Mouse (Mus musculus): ENCODE results near the gene Mtmr10.

Gene Mtmr10

DNA sequence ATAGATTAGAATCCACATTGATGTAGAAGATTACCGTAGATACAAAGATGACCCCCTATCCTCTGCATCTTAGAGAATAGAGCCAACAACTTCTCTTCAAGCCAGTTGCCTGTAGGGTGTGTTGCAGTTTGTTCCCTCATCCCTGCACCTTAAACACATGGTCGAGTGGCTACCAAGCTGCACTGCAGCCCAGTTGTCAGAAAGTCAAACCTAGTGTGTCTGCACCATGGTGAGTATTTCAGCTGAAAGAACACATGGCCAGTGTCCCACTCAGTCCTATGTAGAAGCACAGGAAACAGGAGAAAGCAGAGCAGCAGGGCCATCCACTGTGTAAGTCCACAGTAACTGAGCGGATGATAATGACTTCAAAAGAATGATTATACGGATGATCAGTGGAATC lies 40.0 kb downstream of the Mtmr10 start:
- Histone ChIP-seq H3K36me3 (ENCODE audit: control insufficient read depth, insufficient read depth, low read length, poor library complexity, severe bottlenecking) (no peaks in the 10 kb centered on the region), H3K27me3 (ENCODE audit: control insufficient read depth, insufficient read depth, low read length, poor library complexity, severe bottlenecking) (no peaks in the 10 kb centered on the region)
- DNase-seq (ENCODE audit: low read depth, low spot score): no peak

DNA sequence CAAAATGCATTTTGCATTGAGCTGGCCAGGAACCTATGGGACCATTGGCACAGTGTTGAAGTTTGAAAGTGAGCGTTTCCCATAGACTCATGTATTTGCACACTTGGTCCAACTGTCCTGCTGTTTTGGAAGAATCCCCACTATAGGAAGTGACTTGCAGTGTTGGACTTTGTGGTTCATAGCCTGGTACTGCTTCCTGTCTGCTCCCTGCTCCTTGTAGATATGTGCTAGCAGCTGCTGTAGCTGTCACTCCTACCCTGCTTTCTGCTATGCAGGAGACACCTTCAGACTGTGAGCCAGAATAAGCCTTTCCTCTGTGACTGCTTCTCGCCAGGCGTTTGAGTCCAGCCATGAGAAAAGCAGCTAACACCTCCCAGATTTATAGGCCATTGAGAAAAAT lies 43.9 kb downstream of the Mtmr10 start:
- H3K27me3 ChIP-seq (ENCODE audit: control insufficient read depth, insufficient read depth, low read length, poor library complexity, severe bottlenecking): no peaks in the 10 kb centered on the region
- no peaks in the 10 kb centered on the region for H3K36me3 ChIP-seq (ENCODE audit: control insufficient read depth, insufficient read depth, low read length, poor library complexity, severe bottlenecking)

DNA sequence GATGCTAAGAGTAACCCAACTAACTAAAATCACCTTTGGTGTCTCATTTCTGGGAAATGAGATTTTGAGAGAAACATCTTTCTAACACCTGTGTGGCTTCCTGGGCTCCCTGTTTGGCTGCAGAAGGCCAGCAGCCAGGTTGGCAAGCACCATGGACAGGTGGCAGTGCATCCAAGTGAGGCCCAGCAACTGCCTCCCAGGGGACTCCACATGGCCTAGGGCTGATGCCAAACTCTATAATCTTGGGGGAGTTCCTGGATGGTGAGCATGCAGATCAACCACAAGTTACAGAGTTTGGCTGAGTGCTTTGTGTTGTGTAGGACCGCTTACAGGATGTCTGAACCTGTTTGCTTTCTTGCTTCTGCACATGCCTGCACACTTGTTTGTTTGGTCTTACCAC lies 45.2 kb downstream of the Mtmr10 start:
- no peak for DNase-seq (ENCODE audit: low read depth, low spot score)
- no peaks in the 10 kb centered on the region for H3K27me3 ChIP-seq (ENCODE audit: control insufficient read depth, insufficient read depth, low read length, poor library complexity, severe bottlenecking)
- no peaks in the 10 kb centered on the region for H3K36me3 ChIP-seq (ENCODE audit: control insufficient read depth, insufficient read depth, low read length, poor library complexity, severe bottlenecking)

More for the DNA sequence above, 43.9 kb downstream of the Mtmr10 start:
- no peak for DNase-seq (ENCODE audit: low read depth, low spot score)

DNA sequence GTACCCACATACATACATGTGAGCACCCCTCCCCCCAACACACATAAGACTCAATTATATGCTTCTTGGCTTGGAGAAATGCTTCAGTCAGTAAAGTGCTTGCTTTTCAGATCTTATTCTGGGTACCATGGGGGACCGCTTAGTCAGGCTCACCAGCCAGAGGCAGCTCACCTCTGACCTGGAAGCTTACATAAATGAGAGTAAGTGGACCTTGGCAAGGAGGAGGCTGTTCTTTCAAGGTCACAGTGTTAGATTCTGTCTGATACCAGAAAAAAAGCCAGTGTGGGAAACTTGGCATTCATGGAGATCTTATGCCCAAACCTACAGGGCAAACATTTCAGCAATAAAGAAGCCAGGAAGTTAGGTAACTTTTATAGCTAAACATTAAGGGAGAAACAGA lies 60.4 kb downstream of the Mtmr10 start:
- no peak for DNase-seq (ENCODE audit: low read depth, low spot score)
- no peaks in the 10 kb centered on the region for H3K36me3 ChIP-seq (ENCODE audit: control insufficient read depth, insufficient read depth, low read length, poor library complexity, severe bottlenecking)
- H3K27me3 ChIP-seq (ENCODE audit: control insufficient read depth, insufficient read depth, low read length, poor library complexity, severe bottlenecking): no peaks in the 10 kb centered on the region

DNA sequence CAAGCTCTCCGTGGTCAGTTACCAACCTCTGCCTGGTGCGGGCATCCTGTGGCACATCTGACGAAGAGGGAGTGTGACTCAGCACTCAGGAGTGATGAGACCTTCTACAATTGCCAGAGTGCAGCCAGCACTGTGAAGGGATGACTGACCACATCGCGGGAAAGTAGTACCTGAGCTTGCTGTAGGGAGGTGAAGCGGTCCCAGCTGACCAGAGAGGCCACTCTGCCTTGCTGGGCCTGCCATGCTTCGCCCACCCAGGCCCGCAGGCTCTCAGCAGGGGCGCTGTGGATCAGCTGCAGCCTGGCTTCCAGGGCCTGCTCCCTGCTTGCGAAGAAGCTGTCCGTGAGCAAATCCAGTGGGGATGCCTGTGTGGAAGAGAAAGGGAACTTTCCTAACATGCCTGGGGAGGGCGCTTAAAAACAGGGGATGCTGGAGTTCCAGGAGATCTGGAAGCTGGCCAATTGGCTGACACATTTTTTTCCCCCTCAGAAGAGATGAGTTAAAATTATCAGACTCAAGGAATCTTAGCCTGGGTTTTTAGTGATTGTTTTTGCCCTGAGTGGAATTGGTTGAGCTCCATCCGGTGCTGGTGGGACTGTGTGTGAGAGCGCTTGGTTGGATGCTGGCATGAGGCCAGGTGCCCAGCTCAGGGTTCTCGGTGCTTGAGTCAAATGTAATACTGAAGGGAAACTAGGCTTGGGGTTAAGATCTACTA lies 61.9 kb downstream of the Mtmr10 start:
- no peaks in the 10 kb centered on the region; the same call in 1 of the 2 replicates for H3K36me3 ChIP-seq (ENCODE audit: control insufficient read depth, insufficient read depth, low read length, poor library complexity, severe bottlenecking)
- H3K27me3 ChIP-seq (ENCODE audit: control insufficient read depth, insufficient read depth, low read length, poor library complexity, severe bottlenecking): no peaks in the 10 kb centered on the region
- no peak for DNase-seq (ENCODE audit: low read depth, low spot score)

DNA sequence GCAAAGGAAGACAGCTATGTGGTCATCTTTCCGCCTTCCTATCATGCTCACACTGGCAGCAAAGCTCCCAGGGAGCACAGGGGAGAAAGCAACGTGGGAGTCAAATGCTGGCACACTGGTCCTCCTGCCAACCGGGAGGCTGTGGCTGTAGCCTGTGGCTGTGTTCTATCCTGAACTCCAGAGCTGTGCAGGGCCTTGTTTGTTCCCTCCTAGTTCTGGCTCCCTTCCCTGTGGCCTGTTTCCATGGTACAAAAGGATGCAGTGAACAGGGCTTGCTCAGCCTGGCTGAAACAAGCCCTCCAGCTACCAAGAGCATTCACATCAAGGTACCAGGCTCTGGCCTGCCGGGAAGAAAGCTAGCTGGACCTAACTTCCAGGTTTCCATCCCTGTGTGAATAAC lies 63.6 kb downstream of the Mtmr10 start:
- DNase-seq (ENCODE audit: low read depth, low spot score): no peak
- no peaks in the 10 kb centered on the region; the same call in 1 of the 2 replicates for H3K36me3 ChIP-seq (ENCODE audit: control insufficient read depth, insufficient read depth, low read length, poor library complexity, severe bottlenecking)
- H3K27me3 ChIP-seq (ENCODE audit: control insufficient read depth, insufficient read depth, low read length, poor library complexity, severe bottlenecking): no peaks in the 10 kb centered on the region

DNA sequence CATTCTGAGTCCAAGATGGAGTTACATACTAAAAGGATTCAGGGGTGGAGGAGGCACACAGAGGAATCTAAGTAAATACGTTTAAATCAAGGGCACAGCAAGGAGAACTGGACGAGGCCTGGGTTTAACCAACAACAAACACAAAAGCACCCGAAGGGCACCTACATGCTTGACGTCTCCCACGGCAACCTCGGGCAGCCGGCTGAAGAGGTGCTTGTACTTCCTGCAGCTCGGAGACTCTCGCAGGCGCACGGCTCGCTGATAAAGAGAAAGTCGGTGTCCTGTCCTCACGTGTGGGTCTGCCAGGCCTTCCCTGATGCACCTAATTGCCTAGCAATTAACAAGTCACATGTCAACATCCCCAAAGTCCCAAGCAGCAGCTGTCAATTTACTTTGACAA lies 66.8 kb downstream of the Mtmr10 start:
- no peaks in the 10 kb centered on the region for H3K27me3 ChIP-seq (ENCODE audit: control insufficient read depth, insufficient read depth, low read length, poor library complexity, severe bottlenecking)
- H3K36me3 ChIP-seq (ENCODE audit: control insufficient read depth, insufficient read depth, low read length, poor library complexity, severe bottlenecking): peaks cover 6% of the 10 kb centered on the region
- DNase-seq (ENCODE audit: low read depth, low spot score): no peak

DNA sequence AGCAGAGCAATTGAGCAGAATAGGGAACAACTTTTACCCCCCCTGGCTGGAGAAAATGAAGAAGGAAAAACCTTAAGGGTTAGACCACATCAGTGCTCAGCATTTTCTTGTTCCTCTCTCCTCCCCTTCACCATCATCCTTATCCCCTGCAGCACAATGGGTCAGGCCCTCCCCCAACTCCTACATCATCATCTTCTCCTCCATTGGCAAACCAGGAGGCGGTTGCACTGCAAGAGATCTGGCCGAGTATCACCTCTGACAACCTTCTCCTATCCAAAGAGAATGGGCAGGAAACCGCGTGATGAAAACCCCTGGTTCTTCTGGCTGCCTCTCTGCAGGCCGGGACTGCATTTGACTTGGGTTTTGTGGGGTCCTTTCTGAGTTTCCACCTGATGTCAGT lies 69.2 kb downstream of the Mtmr10 start:
- no peak for DNase-seq (ENCODE audit: low read depth, low spot score)
- H3K27me3 ChIP-seq (ENCODE audit: control insufficient read depth, insufficient read depth, low read length, poor library complexity, severe bottlenecking): no peaks in the 10 kb centered on the region

DNA sequence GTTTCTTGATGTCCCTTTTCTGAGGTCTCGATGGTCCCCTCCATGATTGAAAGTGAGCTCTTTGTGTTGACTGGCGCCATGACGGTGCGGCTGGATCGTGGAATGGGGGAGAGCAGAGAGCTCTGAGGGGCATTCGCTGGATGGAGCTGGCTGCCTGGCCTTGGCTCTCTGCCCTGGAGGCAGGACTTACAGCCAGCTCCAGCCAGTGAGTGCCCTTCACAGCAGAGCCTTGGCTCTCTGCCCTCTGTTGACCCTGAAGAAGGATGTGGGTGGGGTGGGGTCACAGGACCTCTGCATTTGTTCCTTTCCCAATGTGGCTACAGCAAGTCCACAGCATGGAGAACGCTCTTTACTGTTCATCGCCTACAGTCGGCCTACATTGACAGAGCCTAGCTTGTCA lies 70.0 kb downstream of the Mtmr10 start:
- peaks cover 9% of the 10 kb centered on the region for H3K36me3 ChIP-seq (ENCODE audit: control insufficient read depth, insufficient read depth, low read length, poor library complexity, severe bottlenecking)
- H3K27me3 ChIP-seq (ENCODE audit: control insufficient read depth, insufficient read depth, low read length, poor library complexity, severe bottlenecking): no peaks in the 10 kb centered on the region
- DNase-seq (ENCODE audit: low read depth, low spot score): no peak

More for the DNA sequence above, 69.2 kb downstream of the Mtmr10 start:
- H3K36me3 ChIP-seq (ENCODE audit: control insufficient read depth, insufficient read depth, low read length, poor library complexity, severe bottlenecking): peaks cover 9% of the 10 kb centered on the region

DNA sequence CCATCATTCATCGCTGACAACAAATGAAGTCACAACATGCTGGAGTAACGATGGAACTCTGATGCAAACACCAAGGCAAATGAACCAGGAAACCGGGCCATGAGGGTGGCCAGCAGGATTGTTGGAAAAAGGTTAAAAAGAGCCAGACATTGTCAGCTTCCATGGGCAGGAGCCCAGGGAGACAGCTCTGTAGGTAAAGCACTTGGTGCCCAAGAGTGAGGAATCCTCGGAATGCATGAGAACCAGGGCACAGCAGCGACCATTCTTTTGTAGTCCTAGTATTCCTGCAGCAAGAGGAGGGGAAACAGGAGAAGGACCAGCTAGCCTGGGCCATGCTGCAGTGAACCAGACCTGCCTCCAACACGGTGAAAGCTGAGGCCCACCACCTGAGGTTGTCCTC lies 71.2 kb downstream of the Mtmr10 start:
- peaks cover 9% of the 10 kb centered on the region for H3K36me3 ChIP-seq (ENCODE audit: control insufficient read depth, insufficient read depth, low read length, poor library complexity, severe bottlenecking)
- DNase-seq (ENCODE audit: low read depth, low spot score): no peak
- no peaks in the 10 kb centered on the region for H3K27me3 ChIP-seq (ENCODE audit: control insufficient read depth, insufficient read depth, low read length, poor library complexity, severe bottlenecking)

DNA sequence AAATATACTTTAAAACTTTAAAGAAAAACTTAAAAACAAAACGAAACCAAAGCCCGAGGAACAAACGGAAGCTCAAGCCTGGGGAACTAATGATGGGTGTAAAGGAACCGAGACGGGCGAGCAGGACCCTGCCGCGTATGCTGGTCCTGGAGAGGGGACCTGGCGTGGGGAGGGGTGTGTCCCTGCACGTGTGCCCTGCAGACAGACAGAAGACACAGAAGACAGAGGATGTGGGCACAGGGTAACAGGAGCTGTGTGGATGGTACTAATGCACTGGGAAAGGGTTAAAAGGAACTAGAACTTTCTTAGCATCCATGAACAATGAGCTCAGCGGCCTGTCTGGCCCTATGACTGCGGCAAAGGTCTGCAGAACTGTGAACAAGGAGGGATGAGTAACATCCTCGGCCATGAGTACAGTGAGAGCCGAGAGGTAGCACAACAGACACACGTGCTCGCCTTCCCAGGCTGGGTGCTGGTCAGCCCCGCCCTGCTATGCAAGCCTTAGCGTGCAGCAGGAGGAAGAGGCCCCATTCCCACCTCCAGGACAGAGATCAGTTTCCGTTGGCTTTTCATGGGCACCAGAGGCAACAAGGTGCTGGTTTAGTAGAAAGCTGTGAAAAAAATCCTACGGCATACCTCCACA lies 72.6 kb downstream of the Mtmr10 start:
- DNase-seq (ENCODE audit: low read depth, low spot score): no peak
- peaks cover 12% of the 10 kb centered on the region for H3K36me3 ChIP-seq (ENCODE audit: control insufficient read depth, insufficient read depth, low read length, poor library complexity, severe bottlenecking)
- no peaks in the 10 kb centered on the region for H3K27me3 ChIP-seq (ENCODE audit: control insufficient read depth, insufficient read depth, low read length, poor library complexity, severe bottlenecking)

DNA sequence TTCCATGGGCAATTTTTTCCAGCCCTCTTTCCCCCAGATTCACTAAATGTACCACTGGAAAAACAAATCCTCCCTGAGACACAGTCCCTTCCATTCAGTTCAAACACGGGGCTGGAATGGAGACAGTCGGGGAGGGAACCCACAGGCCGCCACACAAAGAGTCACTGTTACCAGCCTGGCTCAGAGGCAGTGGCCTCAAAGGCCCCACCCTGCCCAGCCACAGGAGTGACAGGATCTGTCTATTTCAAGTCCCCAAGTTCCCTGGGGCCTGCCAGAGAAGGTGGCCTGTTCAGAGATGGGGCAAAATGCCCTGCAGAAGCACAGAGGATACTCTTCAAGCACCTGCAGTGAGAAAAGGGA lies 73.1 kb downstream of the Mtmr10 start:
- H3K36me3 ChIP-seq (ENCODE audit: control insufficient read depth, insufficient read depth, low read length, poor library complexity, severe bottlenecking): peaks cover 12% of the 10 kb centered on the region
- H3K27me3 ChIP-seq (ENCODE audit: control insufficient read depth, insufficient read depth, low read length, poor library complexity, severe bottlenecking): no peaks in the 10 kb centered on the region
- DNase-seq (ENCODE audit: low read depth, low spot score): no peak

DNA sequence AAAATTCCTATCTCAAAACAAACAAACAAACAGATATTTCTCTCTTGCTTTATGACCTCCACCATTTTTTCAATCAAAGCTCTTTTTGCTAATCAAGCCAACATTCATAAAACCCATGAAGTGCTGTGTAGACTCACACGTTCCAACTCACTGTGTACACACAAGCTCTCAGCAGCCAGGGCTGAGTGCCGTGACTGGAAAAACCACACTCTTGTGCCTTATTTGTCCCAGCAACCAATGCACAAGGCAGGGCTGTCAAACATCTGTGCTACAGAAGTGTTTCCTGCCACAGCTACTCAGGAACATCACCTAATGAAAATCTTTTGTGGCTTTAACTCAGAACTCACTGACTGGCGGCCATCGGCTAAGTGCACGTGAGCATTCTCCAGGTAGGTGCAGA lies 78.4 kb downstream of the Mtmr10 start:
- DNase-seq (ENCODE audit: low read depth, low spot score): no peak
- Histone ChIP-seq H3K27me3 (ENCODE audit: control insufficient read depth, insufficient read depth, low read length, poor library complexity, severe bottlenecking) (no peaks in the 10 kb centered on the region), H3K36me3 (ENCODE audit: control insufficient read depth, insufficient read depth, low read length, poor library complexity, severe bottlenecking) (peaks cover 6% of the 10 kb centered on the region)

DNA sequence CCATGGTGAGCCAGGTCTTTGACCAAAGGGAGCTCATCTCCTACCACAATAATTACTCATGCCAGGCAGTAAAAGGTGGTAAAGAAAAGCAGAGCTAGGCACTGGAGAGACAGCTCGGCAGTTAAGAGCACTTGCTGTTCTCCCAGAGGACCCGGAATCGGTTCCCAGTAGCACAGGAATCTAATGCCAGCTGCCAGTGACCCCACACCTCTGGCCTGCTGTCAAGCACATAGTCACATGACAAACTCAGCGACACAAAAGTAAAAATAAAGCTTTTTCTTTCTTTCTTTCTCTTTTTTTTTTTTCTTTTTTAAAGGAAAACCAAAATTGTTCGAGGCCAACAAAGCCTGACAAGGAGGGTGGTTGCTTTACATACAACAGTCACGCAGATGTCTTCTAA lies 82.4 kb downstream of the Mtmr10 start:
- no peaks in the 10 kb centered on the region for H3K27me3 ChIP-seq (ENCODE audit: control insufficient read depth, insufficient read depth, low read length, poor library complexity, severe bottlenecking)
- DNase-seq (ENCODE audit: low read depth, low spot score): no peak
- no peaks in the 10 kb centered on the region; the same call in 1 of the 2 replicates for H3K36me3 ChIP-seq (ENCODE audit: control insufficient read depth, insufficient read depth, low read length, poor library complexity, severe bottlenecking)

DNA sequence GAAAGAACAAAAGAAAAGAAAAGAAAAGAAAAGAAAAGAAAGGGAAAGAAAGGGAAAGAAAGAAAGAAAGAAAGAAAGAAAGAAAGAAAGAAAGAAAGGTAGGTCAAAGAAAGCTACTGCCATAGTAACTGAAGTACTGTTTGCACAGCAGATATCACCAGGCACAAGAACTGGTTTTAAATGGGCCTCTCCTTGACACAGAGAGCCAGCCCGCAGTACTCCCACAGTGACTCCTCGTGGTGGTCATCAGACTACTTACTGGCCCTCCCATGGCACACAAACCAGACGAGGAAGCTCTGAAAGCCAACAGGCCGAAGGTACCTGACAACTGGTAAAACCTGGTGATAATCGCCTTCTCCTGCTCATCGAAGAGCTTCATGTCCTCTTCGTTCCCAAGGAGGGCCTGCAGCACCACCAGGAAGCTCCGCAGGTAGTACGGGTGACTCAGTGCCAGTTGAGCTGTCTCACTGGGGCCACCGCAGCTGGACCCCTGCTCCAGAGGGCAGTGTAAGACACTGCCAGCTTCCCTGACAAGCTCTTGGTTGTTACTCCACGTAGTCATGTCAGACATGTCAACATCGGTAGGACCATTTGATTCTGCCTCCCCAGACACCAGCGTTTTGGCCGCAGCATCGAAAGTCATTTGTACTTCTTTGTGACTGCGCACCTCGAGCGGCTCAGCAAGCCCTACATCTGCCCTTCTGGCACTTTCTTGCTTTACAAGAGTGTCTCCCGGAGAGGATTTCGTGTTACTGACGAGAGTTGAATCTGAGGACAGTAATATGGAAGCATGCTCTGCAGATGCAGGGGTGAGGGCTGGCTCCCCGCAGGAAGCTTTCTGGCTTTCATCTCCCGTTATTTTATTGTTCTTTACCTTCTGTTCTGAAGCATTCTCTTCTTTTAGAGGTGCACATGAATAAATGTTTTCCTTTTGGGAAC lies 84.8 kb downstream of the Mtmr10 start:
- H3K36me3 ChIP-seq (ENCODE audit: control insufficient read depth, insufficient read depth, low read length, poor library complexity, severe bottlenecking): peaks cover 3% of the 10 kb centered on the region
- no peak for DNase-seq (ENCODE audit: low read depth, low spot score)
- no peaks in the 10 kb centered on the region for H3K27me3 ChIP-seq (ENCODE audit: control insufficient read depth, insufficient read depth, low read length, poor library complexity, severe bottlenecking)
